Mouse (Mus musculus) bone marrow macrophage, adult 2 months (primary cell): ENCODE data around the gene Sowaha. TPM values are rescaled to one million over a fixed set of nuclear protein-coding genes. Genes with fewer than 3 reads are reported as not detected.

ENCODE experiments used
- H3K27ac ChIP-seq: 2 replicates; pipeline ENCODE4 v1.5.1; 2012; ENCODE audit warnings: low read depth, low read length; ENCODE audit not compliant: insufficient read depth
- H3K4me1 ChIP-seq: 2 replicates; pipeline ENCODE4 v1.6.1; 2012; ENCODE audit warnings: low read length; ENCODE audit not compliant: control insufficient read depth, insufficient read depth
- H3K4me3 ChIP-seq: 2 replicates; pipeline ENCODE4 v1.5.1; 2012; ENCODE audit warnings: mild to moderate bottlenecking, low read length, moderate library complexity; ENCODE audit not compliant: insufficient read depth
- CTCF ChIP-seq: IDR thresholded peaks from 2 replicates; pipeline ENCODE4 v1.5.1; 2012; ENCODE audit warnings: low read depth, mild to moderate bottlenecking, low read length, moderate library complexity
- POLR2A ChIP-seq: IDR thresholded peaks from 2 replicates; pipeline ENCODE4 v1.6.1; 2012; ENCODE audit warnings: mild to moderate bottlenecking, low read depth, low read length, borderline replicate concordance
- polyA plus RNA-seq: library from polyadenylated mRNA; stranded (reverse); fragments of >200 nt; gene quantifications from 2 replicates; pipeline ENCODE4 v1.2.4, GENCODE M21; 2012; ENCODE audit not compliant: missing spikeins, insufficient read depth, insufficient read length

Gene Sowaha
- polyA plus RNA-seq, 1 experiment = not detected

GRCm38 (mm10) chr11:53477833-53478232 is 2.2 kb downstream of the Sowaha start:
- no peak overlapping the region for H3K27ac ChIP-seq
- H3K4me1 ChIP-seq = no peaks in the 10 kb centered on the region
- TF ChIP-seq CTCF = no peak
- TF ChIP-seq POLR2A = no peak
- no peak overlapping the region for H3K4me3 ChIP-seq

- Histone ChIP-seq H3K4me1 (no peaks in the 10 kb centered on the region), H3K27ac (no peak overlapping the region), H3K4me3 (no peak overlapping the region)
- TF ChIP-seq POLR2A (no peak), CTCF (no peak)
Measured at GRCm38 (mm10) chr11:53475620-53476019, 4.5 kb downstream of the Sowaha start.

DNA sequence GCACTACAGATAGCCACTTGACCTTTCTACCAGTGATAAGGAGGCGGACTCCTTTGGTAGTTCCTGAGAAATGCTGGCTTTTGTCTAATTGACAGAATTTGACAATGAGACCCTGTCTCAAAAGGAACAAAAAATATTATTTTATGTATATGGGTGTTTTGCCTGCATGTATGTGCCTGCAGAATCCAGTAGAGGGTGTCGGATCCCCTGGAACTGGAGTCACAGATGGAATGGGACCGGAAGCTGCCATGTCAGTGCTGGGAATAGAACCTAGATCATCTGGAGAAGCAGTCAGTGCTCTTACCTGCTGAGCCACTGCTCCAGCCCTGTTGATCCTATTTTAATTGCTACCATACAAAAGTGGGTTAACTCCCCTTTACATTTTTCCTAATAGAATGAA is 7.4 kb downstream of the Sowaha start:
- Histone ChIP-seq H3K4me1 (no peaks in the 10 kb centered on the region), H3K4me3 (no peak overlapping the region), H3K27ac (no peak overlapping the region)
- TF ChIP-seq POLR2A (no peak), CTCF (no peak)

GRCm38 (mm10) chr11:53469968-53470695 is 9.9 kb downstream of the Sowaha start, which contains the start of gene Gm9837:
Gene Gm9837 (minus strand): TSS chr11:53470479.
- no peak within 1 kb of the TSS; the same call in 1 of the 2 replicates for H3K4me3 ChIP-seq
- H3K27ac ChIP-seq = no peak within 1 kb of the TSS
- no peaks in the 10 kb centered on the region for H3K4me1 ChIP-seq
- peak; percentile 99 for TF ChIP-seq CTCF
- no peak for TF ChIP-seq POLR2A

GRCm38 (mm10) chr11:53469294-53469967 is 10.6 kb downstream of the Sowaha start:
- no peak overlapping the region for H3K27ac ChIP-seq
- H3K4me1 ChIP-seq = no peaks in the 10 kb centered on the region
- no peak overlapping the region; the same call in 1 of the 2 replicates for H3K4me3 ChIP-seq
- TF ChIP-seq CTCF (no peak), POLR2A (no peak)

- Histone ChIP-seq H3K4me3 (no peak overlapping the region), H3K27ac (no peak overlapping the region), H3K4me1 (no peaks in the 10 kb centered on the region)
- TF ChIP-seq POLR2A (no peak), CTCF (peak; percentile 73)
Measured at GRCm38 (mm10) chr11:53466231-53466971, 13.7 kb downstream of the Sowaha start.

- TF ChIP-seq CTCF (no peak), POLR2A (no peak)
- H3K4me1 ChIP-seq = no peaks in the 10 kb centered on the region
- H3K4me3 ChIP-seq = peak overlapping the region; percentile 51
- H3K27ac ChIP-seq = no peak overlapping the region
Measured at GRCm38 (mm10) chr11:53463551-53464424, 16.3 kb downstream of the Sowaha start.

- TF ChIP-seq CTCF = no peak
- no peak for TF ChIP-seq POLR2A
- Histone ChIP-seq H3K27ac (no peak overlapping the region), H3K4me1 (0 out of 2 replicates have a peak, but pooled peaks cover 3% of the 10 kb centered on the region), H3K4me3 (no peak overlapping the region)
Measured at GRCm38 (mm10) chr11:53461727-53462126, 18.3 kb downstream of the Sowaha start.

DNA sequence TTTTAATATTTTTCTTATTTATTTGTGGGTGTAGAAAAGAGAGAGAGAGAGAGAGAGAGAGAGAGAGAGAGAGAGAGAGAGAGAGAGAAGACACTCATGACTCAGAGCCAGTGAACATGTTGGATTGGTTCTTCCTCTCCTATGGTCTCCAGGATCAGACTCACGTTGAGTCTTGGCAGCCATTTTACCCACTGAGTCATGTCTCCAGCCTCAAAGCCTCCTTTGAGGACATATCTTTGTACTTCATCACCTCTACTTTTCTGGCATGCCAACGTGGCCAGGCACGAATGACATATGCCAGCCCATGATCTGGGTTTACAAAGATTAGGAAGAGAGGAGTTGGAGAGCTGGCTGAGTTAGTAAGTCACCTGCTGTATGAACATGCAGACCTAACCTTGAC is 19.9 kb downstream of the Sowaha start:
- Histone ChIP-seq H3K4me3 (no peak overlapping the region), H3K4me1 (peaks cover 5% of the 10 kb centered on the region; the same call in 1 of the 2 replicates), H3K27ac (no peak overlapping the region)
- TF ChIP-seq CTCF (no peak), POLR2A (no peak)
